Mouse (Mus musculus) neural tube, embryonic 13.5 days (tissue): Measurements from ENCODE around the gene Naa80. TPM values are rescaled to one million over a fixed set of nuclear protein-coding genes. Genes with fewer than 3 reads are reported as not detected.

Experiments
- ATAC-seq: fragments of 200-750 bp; cut with Nextera tagmentation; 2 replicates; pipeline ENCODE4 v1.8.0; 2017; ENCODE audit warnings: low read depth, mild to moderate bottlenecking, moderate TSS enrichment, moderate library complexity
- H3K27ac ChIP-seq: fragments of 300-500 bp; sonication (generic); replicated peaks from 2 replicates; pipeline ENCODE4 v1.5.1; 2015; ENCODE audit warnings: moderate library complexity, mild to moderate bottlenecking, inconsistent platforms
- H3K27me3 ChIP-seq: fragments of 300-500 bp; sonication (generic); 2 replicates; pipeline ENCODE4 v1.6.1; 2015; ENCODE audit warnings: mild to moderate bottlenecking, inconsistent platforms
- H3K36me3 ChIP-seq: fragments of 300-500 bp; sonication (generic); 2 replicates; pipeline ENCODE4 v1.6.1; 2015; ENCODE audit warnings: mild to moderate bottlenecking, inconsistent platforms
- H3K4me1 ChIP-seq: fragments of 300-500 bp; sonication (generic); replicated peaks from 2 replicates; pipeline ENCODE4 v1.6.1; 2015; ENCODE audit warnings: inconsistent platforms
- H3K4me2 ChIP-seq: fragments of 300-500 bp; sonication (generic); 2 replicates; pipeline ENCODE4 v1.6.1; 2015; ENCODE audit warnings: inconsistent platforms, mild to moderate bottlenecking, moderate library complexity
- H3K4me3 ChIP-seq: fragments of 300-500 bp; sonication (generic); 2 replicates; pipeline ENCODE4 v1.5.1; 2015; ENCODE audit warnings: mild to moderate bottlenecking, inconsistent platforms
- H3K9ac ChIP-seq: fragments of 300-500 bp; sonication (generic); 2 replicates; pipeline ENCODE4 v1.6.1; 2015; ENCODE audit warnings: moderate library complexity, mild to moderate bottlenecking, inconsistent platforms
- H3K9me3 ChIP-seq: fragments of 300-500 bp; sonication (generic); 2 replicates; pipeline ENCODE4 v1.6.1; 2016; ENCODE audit warnings: inconsistent platforms
- WGBS: fragments of 180-500 bp; shearing (Covaris S2); methylation state at CpG from one replicate; pipeline ENCODE4 v1.1.7; 2015; 5-methylcytosine and 5-hydroxymethylcytosine counted together
- polyA plus RNA-seq: library from polyadenylated mRNA; unstranded; fragments of >200 nt; fragmentation: Nextera tagmentation; extraction: Ambion mirVana; gene quantifications from 2 replicates; pipeline ENCODE4 v1.2.1, GENCODE M21; 2015

Gene Naa80
- polyA plus RNA-seq, 1 experiment from 2014 or later = 19.0 TPM

DNA sequence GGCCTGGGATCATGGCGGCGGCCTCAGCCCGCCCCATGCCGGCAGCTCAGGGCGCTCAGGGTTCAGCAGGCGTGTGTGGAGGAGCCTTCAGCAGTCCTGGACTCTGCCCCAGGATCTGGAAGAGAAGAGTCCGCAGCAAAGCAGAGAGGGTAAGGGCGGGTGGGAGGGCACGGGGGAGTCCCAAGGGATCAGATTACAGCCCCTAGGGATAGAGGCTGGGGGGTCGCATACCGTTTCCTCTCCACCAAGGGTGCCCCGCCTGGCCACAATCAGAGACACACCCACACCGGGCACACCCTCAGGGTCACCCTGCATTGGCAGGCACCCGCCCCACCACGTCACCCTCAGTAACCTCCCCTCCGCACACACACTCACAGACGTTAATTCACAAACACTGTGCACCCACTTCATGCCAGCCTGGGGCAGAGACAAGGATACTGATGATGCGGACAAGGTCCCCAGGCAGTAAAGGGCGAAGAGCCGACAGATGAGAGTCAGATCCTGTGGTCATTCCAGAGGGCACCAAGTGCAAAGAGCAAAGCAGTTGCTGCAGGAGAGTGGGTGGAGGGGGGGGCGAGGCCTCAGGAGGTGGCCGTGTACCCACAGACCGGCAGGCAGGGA lies 26.5 kb downstream of the Naa80 start:
- Histone ChIP-seq H3K27me3 (no peaks in the 10 kb centered on the region), H3K27ac (no peak overlapping the region), H3K4me2 (peak overlapping the region; percentile 42), H3K9ac (peak overlapping the region; percentile 63), H3K4me3 (peak overlapping the region; percentile 13; the same call in 1 of the 2 replicates), H3K36me3 (no peaks in the 10 kb centered on the region), H3K9me3 (no peaks in the 10 kb centered on the region), H3K4me1 (peaks cover 64% of the 10 kb centered on the region)
- no peak for ATAC-seq
- 40% methylated on average over 20 of the region's 23 CpGs for WGBS

- H3K27me3 ChIP-seq = no peaks in the 10 kb centered on the region
- no peak for ATAC-seq
- WGBS = 22% methylated on average over 9 of the region's 9 CpGs
- H3K9ac ChIP-seq = 0 out of 2 replicates have a peak overlapping the region, but pooled peaks have one; percentile 18
- H3K4me3 ChIP-seq = peak overlapping the region; percentile 4; the same call in 1 of the 2 replicates
- H3K4me2 ChIP-seq = peak overlapping the region; percentile 21
- no peaks in the 10 kb centered on the region for H3K9me3 ChIP-seq
- H3K36me3 ChIP-seq = no peaks in the 10 kb centered on the region
- peaks cover 74% of the 10 kb centered on the region for H3K4me1 ChIP-seq
- H3K27ac ChIP-seq = no peak overlapping the region
Measured at GRCm38 (mm10) chr9:107606591-107606990, 27.9 kb downstream of the Naa80 start.

DNA sequence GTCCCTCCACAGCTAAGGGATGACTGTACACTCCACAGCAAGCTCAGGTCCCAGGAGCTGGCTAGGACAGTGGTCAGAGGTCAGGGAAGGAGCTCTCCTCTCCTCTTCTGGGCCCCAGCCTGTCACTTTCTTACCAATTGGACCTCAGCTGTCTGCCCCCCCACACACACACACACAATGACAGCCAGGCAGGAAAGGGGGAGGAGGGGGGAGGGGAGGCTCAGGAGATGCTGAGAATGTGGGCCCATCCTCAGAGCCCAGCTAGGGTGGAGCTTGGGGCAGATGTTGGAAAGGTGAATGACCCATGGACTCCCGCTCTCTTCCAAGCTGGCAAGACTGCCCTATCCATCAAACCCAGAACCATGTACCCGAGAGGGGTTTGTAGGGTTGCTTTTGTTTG lies 28.3 kb downstream of the Naa80 start:
- H3K4me2 ChIP-seq = peak overlapping the region; percentile 21

GRCm38 (mm10) chr9:107607653-107608245 lies 29.1 kb downstream of the Naa80 start:
- 62% methylated on average over 9 of the region's 9 CpGs for WGBS
- Histone ChIP-seq H3K4me3 (no peak overlapping the region), H3K36me3 (no peaks in the 10 kb centered on the region), H3K4me2 (no peak overlapping the region), H3K27ac (0 out of 2 replicates have a peak overlapping the region, but pooled peaks have one; percentile 2), H3K9ac (0 out of 2 replicates have a peak overlapping the region, but pooled peaks have one; percentile 5), H3K9me3 (no peaks in the 10 kb centered on the region), H3K27me3 (no peaks in the 10 kb centered on the region), H3K4me1 (peaks cover 76% of the 10 kb centered on the region)
- no peak for ATAC-seq

More for the DNA sequence above, 28.3 kb downstream of the Naa80 start:
- Histone ChIP-seq H3K4me1 (peaks cover 79% of the 10 kb centered on the region), H3K9me3 (no peaks in the 10 kb centered on the region), H3K27me3 (no peaks in the 10 kb centered on the region), H3K9ac (0 out of 2 replicates have a peak overlapping the region, but pooled peaks have one; percentile 18), H3K36me3 (no peaks in the 10 kb centered on the region), H3K27ac (no peak overlapping the region), H3K4me3 (0 out of 2 replicates have a peak overlapping the region, but pooled peaks have one; percentile 4)
- 52% methylated on average over 2 of the region's 2 CpGs for WGBS
- no peak for ATAC-seq

GRCm38 (mm10) chr9:107608741-107609432 lies 30.2 kb downstream of the Naa80 start, which contains the start of gene Sema3b:
Gene Sema3b (minus strand): TSS chr9:107609229.
- Histone ChIP-seq H3K27me3 (no peaks in the 10 kb centered on the region), H3K9me3 (no peaks in the 10 kb centered on the region), H3K36me3 (no peaks in the 10 kb centered on the region), H3K9ac (peak within 1 kb of the TSS; percentile 26; the same call in 1 of the 2 replicates), H3K4me1 (peaks cover 76% of the 10 kb centered on the region), H3K4me3 (no peak within 1 kb of the TSS), H3K4me2 (no peak within 1 kb of the TSS), H3K27ac (0 out of 2 replicates have a peak within 1 kb of the TSS, but pooled peaks have one; percentile 2)
- no peak for ATAC-seq
- WGBS = 52% methylated on average over 12 of the region's 12 CpGs

DNA sequence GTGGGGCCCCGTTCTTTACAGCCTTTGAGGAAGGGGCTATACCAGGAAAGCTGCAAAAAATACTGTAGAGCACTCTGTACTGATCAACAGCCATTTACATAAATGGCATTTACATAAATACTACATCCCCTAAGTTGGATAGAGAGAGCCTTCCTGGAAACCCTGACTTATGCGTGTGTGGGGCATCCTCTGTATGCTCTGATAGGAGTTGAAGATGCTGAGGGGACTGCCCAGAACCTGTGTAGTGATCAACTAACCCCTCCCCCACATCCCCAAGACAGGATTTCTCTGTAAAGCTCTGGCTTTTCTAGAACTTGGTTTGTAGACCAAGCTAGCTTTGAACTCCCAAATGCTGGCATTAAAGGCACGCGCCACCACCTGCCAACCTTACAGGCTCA lies 30.7 kb downstream of the Naa80 start:
- Histone ChIP-seq H3K36me3 (peaks cover 5% of the 10 kb centered on the region), H3K27me3 (no peaks in the 10 kb centered on the region), H3K9ac (no peak overlapping the region), H3K4me2 (no peak overlapping the region), H3K4me1 (peaks cover 71% of the 10 kb centered on the region), H3K27ac (no peak overlapping the region), H3K9me3 (no peaks in the 10 kb centered on the region), H3K4me3 (no peak overlapping the region)
- no peak for ATAC-seq
- WGBS = 70% methylated on average over 4 of the region's 4 CpGs

- Histone ChIP-seq H3K27me3 (no peaks in the 10 kb centered on the region), H3K9me3 (no peaks in the 10 kb centered on the region), H3K4me1 (peaks cover 62% of the 10 kb centered on the region), H3K36me3 (peaks cover 27% of the 10 kb centered on the region), H3K4me2 (peak overlapping the region; percentile 55), H3K27ac (peak overlapping the region; percentile 98), H3K9ac (peak overlapping the region; percentile 76), H3K4me3 (peak overlapping the region; percentile 28; the same call in 1 of the 2 replicates)
- 73% methylated on average over 6 of the region's 6 CpGs for WGBS
- no peak; the same call in 1 of the 2 replicates for ATAC-seq
Measured at GRCm38 (mm10) chr9:107611456-107612190, 32.9 kb downstream of the Naa80 start.

GRCm38 (mm10) chr9:107612191-107612944 lies 33.7 kb downstream of the Naa80 start:
- 2% methylated on average over 45 of the region's 48 CpGs for WGBS
- Histone ChIP-seq H3K4me2 (peak overlapping the region; percentile 55), H3K9ac (peak overlapping the region; percentile 76), H3K4me3 (peak overlapping the region; percentile 28), H3K36me3 (peaks cover 33% of the 10 kb centered on the region), H3K27ac (peak overlapping the region; percentile 98), H3K4me1 (peaks cover 55% of the 10 kb centered on the region), H3K27me3 (no peaks in the 10 kb centered on the region), H3K9me3 (no peaks in the 10 kb centered on the region)
- ATAC-seq = peak; percentile 94

DNA sequence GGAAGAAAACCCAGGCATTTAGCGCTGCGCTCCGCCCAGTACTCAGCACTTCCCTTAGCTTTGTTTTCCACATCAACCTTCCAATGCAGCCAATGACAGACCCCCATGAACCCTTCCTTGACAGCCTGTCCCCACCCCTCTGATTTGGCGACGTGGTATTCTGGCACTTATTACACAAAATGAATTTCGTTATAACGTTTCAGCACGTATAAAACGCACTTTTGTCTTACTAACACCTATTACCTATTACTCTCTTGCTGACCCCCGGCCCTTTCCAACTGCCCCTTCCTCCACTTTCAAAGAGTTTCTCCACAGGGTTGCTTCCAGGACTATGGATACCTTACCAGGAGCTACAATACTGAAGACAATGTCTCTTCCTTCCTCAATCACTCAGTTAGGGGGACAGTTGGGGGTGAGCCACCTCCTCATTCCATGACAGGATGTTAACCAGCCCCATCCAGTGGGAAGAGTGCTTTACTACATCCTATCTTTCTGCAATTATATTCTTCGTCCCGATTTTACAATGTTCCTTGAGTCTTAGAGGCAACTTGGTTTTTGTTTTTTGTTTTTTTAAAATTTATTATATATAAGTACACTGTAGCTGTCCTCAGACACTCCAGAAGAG lies 34.4 kb downstream of the Naa80 start:
- WGBS = 9% methylated on average over 12 of the region's 12 CpGs
- peak overlapping the region; percentile 13 for H3K9ac ChIP-seq
- H3K27ac ChIP-seq = peak overlapping the region; percentile 98
- H3K4me1 ChIP-seq = peaks cover 50% of the 10 kb centered on the region
- no peaks in the 10 kb centered on the region for H3K27me3 ChIP-seq
- H3K4me3 ChIP-seq = peak overlapping the region; percentile 28
- ATAC-seq = peak; percentile 55
- H3K4me2 ChIP-seq = peak overlapping the region; percentile 55
- no peaks in the 10 kb centered on the region for H3K9me3 ChIP-seq
- H3K36me3 ChIP-seq = peaks cover 40% of the 10 kb centered on the region

- Histone ChIP-seq H3K9me3 (no peaks in the 10 kb centered on the region), H3K4me2 (no peak overlapping the region), H3K4me1 (peaks cover 54% of the 10 kb centered on the region), H3K27me3 (no peaks in the 10 kb centered on the region), H3K4me3 (no peak overlapping the region), H3K9ac (peak overlapping the region; percentile 31; the same call in 1 of the 2 replicates), H3K27ac (peak overlapping the region; percentile 67), H3K36me3 (peaks cover 60% of the 10 kb centered on the region)
- no peak for ATAC-seq
- WGBS = 47% methylated on average over 4 of the region's 4 CpGs
Measured at GRCm38 (mm10) chr9:107615035-107615434, 36.3 kb downstream of the Naa80 start.
